Mouse (Mus musculus) liver, embryonic 11.5 days (tissue): ENCODE measurements around the gene Mocs3. TPM values are rescaled to one million over a fixed set of nuclear protein-coding genes. Genes with fewer than 3 reads are reported as not detected.
A peak's percentile ranks its signal among the peaks of the same experiment; 100 is the strongest.

Experiments used
- ATAC-seq: fragments of 200-750 bp; cut with Nextera tagmentation; replicated peaks from 2 replicates; pipeline ENCODE4 v1.8.0; 2017; ENCODE audit warnings: moderate number of reproducible peaks, mild to moderate bottlenecking, moderate TSS enrichment, moderate library complexity; ENCODE audit not compliant: low FRiP score
- DNase-seq: peaks from one replicate; pipeline ENCODE4 v3.0.0-alpha.2; 2017; ENCODE audit warnings: low spot score
- H3K27ac ChIP-seq: fragments of 300-500 bp; sonication (generic); 2 replicates; pipeline ENCODE4 v1.5.1; 2014; ENCODE audit warnings: mild to moderate bottlenecking, low read depth, low read length, control low read depth
- H3K27me3 ChIP-seq: fragments of 300-500 bp; sonication (generic); replicated peaks from 2 replicates; pipeline ENCODE4 v1.6.1; 2014; ENCODE audit warnings: low read length, mixed read lengths; ENCODE audit not compliant: control insufficient read depth, insufficient read depth
- H3K36me3 ChIP-seq: fragments of 300-500 bp; sonication (generic); 2 replicates; pipeline ENCODE4 v1.6.1; 2014; ENCODE audit warnings: mild to moderate bottlenecking, low read length, moderate library complexity, mixed read lengths; ENCODE audit not compliant: control insufficient read depth, insufficient read depth
- H3K4me1 ChIP-seq: fragments of 300-500 bp; sonication (generic); replicated peaks from 2 replicates; pipeline ENCODE4 v1.6.1; 2014; ENCODE audit warnings: low read length, mixed read lengths; ENCODE audit not compliant: control insufficient read depth, insufficient read depth
- H3K4me2 ChIP-seq: fragments of 300-500 bp; sonication (generic); 2 replicates; pipeline ENCODE4 v1.6.1; 2014; ENCODE audit warnings: mild to moderate bottlenecking, control low read depth, moderate library complexity
- H3K4me3 ChIP-seq: fragments of 300-500 bp; sonication (generic); 2 replicates; pipeline ENCODE4 v1.5.1; 2014; ENCODE audit warnings: low read depth, low read length, control low read depth
- H3K9ac ChIP-seq: fragments of 300-500 bp; sonication (generic); 2 replicates; pipeline ENCODE4 v1.6.1; 2014; ENCODE audit warnings: low read depth, low read length, control low read depth
- H3K9me3 ChIP-seq: fragments of 300-500 bp; sonication (generic); 2 replicates; pipeline ENCODE4 v1.6.1; 2016; ENCODE audit warnings: low read length, inconsistent platforms, mixed read lengths; ENCODE audit not compliant: control insufficient read depth
- WGBS: fragments of 180-500 bp; shearing (Covaris S2); extraction: QIAGEN DNeasy Blood & Tissue Kit; methylation state at CpG from one replicate; pipeline ENCODE4 v1.1.7; 2014; 5-methylcytosine and 5-hydroxymethylcytosine counted together
- polyA plus RNA-seq: library from polyadenylated mRNA; unstranded; fragments of >200 nt; fragmentation: Nextera tagmentation; extraction: Ambion mirVana; gene quantifications from 2 replicates; pipeline ENCODE4 v1.2.1, GENCODE M21; 2014

Mocs3 gene
- polyA plus RNA-seq, 1 experiment from 2014 or later: 8.2 TPM

DNA sequence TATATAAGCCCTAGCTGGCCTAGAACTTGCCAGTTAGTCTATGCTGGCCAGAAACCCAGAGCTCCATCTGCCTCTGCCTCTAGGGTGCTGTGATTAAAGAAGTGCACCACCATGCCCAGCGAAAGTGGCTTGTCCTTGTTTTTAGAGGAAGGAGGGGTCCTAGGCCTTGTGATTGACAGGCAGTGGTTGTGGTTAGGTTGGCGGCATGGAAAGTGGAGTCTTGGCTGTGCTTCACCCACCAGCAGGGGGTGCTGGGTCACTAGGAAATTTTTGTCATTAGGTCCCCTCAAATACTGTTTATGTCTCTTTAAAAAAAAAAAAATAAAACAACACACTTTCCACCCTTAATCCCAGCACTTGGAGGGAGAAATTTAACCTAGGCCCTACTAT, 18.4 kb downstream of the Mocs3 start:
- Histone ChIP-seq H3K4me1 (0 out of 2 replicates have a peak, but pooled peaks cover 4% of the 10 kb centered on the region), H3K9ac (no peak overlapping the region), H3K36me3 (no peaks in the 10 kb centered on the region), H3K4me2 (no peak overlapping the region), H3K27ac (no peak overlapping the region), H3K9me3 (no peaks in the 10 kb centered on the region), H3K4me3 (no peak overlapping the region), H3K27me3 (peaks cover 17% of the 10 kb centered on the region)
- 9% methylated on average over 2 of the region's 2 CpGs for WGBS
- ATAC-seq: no peak
- DNase-seq: no peak

DNA sequence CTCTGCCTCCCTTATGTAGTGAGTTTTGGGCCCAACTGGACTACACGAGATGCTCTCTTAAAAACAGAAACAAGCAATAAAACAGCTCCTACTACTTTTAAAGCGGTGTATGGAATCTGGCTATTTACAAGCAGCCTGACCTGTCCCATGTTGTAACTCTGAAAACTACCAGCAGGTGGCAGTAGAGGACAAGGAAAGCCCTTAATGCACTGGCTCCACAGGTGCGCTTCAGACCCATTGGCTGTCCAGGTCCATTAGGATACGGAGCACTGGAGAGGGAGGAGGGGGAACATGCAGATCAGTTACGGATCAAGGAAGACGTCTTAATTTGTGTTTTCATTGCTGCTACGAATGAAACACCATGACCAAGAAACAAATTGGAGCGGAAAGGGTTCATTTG, 19.8 kb downstream of the Mocs3 start:
- 18% methylated on average over 8 of the region's 8 CpGs for WGBS
- no peak overlapping the region for H3K9ac ChIP-seq
- H3K9me3 ChIP-seq: no peaks in the 10 kb centered on the region
- no peak overlapping the region for H3K4me2 ChIP-seq
- peak; percentile 71 for DNase-seq
- H3K27me3 ChIP-seq: peaks cover 21% of the 10 kb centered on the region
- ATAC-seq: peak; percentile 26; the same call in 1 of the 2 replicates
- H3K4me1 ChIP-seq: 0 out of 2 replicates have a peak, but pooled peaks cover 4% of the 10 kb centered on the region
- no peaks in the 10 kb centered on the region for H3K36me3 ChIP-seq
- H3K27ac ChIP-seq: no peak overlapping the region
- no peak overlapping the region for H3K4me3 ChIP-seq

DNA sequence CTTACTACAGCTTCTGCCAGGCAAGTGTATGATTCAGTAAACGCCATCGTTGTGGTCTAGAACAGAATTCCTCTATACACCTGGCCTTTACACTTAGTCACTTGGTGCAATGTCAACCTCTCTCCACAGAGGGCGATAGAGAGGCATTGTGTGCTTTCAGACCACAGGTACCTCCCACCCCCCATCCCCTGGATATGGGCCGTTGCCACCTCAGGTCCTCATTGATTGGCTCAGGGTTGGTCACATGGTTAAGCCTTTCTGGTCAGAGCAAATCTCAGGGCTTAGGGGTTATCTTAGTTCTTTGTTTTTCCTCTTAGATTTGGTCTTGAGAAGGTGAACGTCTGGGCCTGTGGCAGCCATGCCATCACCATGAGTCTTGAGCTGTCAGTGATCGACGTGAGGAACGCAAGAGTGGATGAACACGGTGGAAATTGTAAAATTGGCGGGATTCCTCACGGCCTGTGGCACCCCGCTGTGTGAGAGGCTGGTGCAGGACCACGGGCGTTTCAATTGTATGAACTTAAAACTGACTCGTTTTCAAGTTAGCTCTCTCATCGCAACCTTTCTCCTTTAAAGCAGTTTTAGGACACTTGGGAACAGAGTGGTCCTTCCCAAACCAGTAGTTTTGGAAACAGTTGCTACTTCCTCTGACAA, 22.3 kb downstream of the Mocs3 start:
- Histone ChIP-seq H3K9me3 (no peaks in the 10 kb centered on the region), H3K4me3 (no peak overlapping the region), H3K27ac (no peak overlapping the region), H3K4me1 (0 out of 2 replicates have a peak, but pooled peaks cover 4% of the 10 kb centered on the region), H3K27me3 (peaks cover 21% of the 10 kb centered on the region), H3K4me2 (peak overlapping the region; percentile 20), H3K9ac (no peak overlapping the region), H3K36me3 (no peaks in the 10 kb centered on the region)
- ATAC-seq (no peak), DNase-seq (no peak)
- 10% methylated on average over 16 of the region's 16 CpGs for WGBS

DNA sequence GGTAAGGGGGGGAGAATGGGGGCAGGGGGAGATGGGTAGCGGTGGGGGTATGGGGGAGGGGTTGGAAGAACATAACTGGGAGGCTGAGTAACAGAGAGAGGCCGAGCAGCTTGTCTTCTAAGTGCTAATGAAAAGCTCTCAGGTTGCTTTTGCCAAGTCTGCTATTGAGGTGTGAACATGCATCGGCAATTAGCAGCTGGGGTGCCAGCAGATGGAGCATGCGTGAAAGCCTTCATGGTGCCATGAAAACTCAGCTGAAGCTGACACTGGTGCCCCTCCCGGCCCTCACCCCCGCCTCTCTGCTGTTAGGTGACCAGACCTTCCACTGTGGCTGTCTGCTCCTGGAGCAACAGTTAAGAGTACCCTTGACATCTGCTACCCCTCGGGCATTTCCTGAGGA, 23.4 kb downstream of the Mocs3 start:
- Histone ChIP-seq H3K4me2 (no peak overlapping the region), H3K27ac (no peak overlapping the region), H3K4me3 (no peak overlapping the region), H3K9ac (no peak overlapping the region), H3K9me3 (no peaks in the 10 kb centered on the region), H3K27me3 (peaks cover 22% of the 10 kb centered on the region), H3K4me1 (0 out of 2 replicates have a peak, but pooled peaks cover 4% of the 10 kb centered on the region), H3K36me3 (no peaks in the 10 kb centered on the region)
- DNase-seq (no peak), ATAC-seq (no peak)
- 18% methylated on average over 7 of the region's 7 CpGs for WGBS

GRCm38 (mm10) chr2:168256506-168256905, 26.1 kb downstream of the Mocs3 start:
- Histone ChIP-seq H3K9me3 (no peaks in the 10 kb centered on the region), H3K9ac (no peak overlapping the region), H3K4me2 (no peak overlapping the region), H3K4me3 (no peak overlapping the region), H3K27me3 (peaks cover 37% of the 10 kb centered on the region), H3K27ac (no peak overlapping the region), H3K36me3 (no peaks in the 10 kb centered on the region), H3K4me1 (0 out of 2 replicates have a peak, but pooled peaks cover 4% of the 10 kb centered on the region)
- ATAC-seq (no peak), DNase-seq (no peak)
- 81% methylated on average over 3 of the region's 3 CpGs for WGBS

DNA sequence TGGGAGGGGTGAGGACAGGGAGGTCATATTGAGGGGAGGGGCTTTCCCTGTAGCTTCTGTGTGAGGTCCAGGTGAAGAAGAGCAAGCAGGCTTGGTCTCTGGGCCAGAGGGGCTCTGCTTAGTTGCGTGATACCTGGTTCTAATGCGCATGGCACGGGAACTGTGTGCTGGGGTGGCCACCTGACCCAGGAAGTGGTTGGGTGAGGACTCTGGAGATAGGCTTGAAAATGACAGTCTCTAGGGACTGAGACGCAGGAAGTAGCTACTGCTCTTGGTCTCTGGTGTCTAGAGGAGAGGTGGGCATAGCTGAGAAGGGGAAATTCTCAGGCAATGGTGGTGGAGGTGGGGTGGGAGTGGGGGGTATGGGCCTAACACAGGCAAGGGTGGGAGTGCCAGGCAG, 26.8 kb downstream of the Mocs3 start:
- Histone ChIP-seq H3K27me3 (peaks cover 40% of the 10 kb centered on the region), H3K9ac (no peak overlapping the region), H3K4me1 (0 out of 2 replicates have a peak, but pooled peaks cover 4% of the 10 kb centered on the region), H3K4me2 (no peak overlapping the region), H3K27ac (no peak overlapping the region), H3K36me3 (no peaks in the 10 kb centered on the region), H3K4me3 (no peak overlapping the region), H3K9me3 (no peaks in the 10 kb centered on the region)
- DNase-seq (no peak), ATAC-seq (no peak)
- WGBS: 63% methylated on average over 4 of the region's 4 CpGs

- Histone ChIP-seq H3K27me3 (peaks cover 39% of the 10 kb centered on the region), H3K4me2 (no peak overlapping the region), H3K36me3 (no peaks in the 10 kb centered on the region), H3K27ac (no peak overlapping the region), H3K4me3 (no peak overlapping the region), H3K9ac (no peak overlapping the region), H3K9me3 (no peaks in the 10 kb centered on the region), H3K4me1 (no peaks in the 10 kb centered on the region)
- no peak for DNase-seq
- ATAC-seq: no peak
- WGBS: 78% methylated on average over 8 of the region's 8 CpGs
These were observed 28.6 kb downstream of the Mocs3 start for GRCm38 (mm10) chr2:168259046-168259445.

DNA sequence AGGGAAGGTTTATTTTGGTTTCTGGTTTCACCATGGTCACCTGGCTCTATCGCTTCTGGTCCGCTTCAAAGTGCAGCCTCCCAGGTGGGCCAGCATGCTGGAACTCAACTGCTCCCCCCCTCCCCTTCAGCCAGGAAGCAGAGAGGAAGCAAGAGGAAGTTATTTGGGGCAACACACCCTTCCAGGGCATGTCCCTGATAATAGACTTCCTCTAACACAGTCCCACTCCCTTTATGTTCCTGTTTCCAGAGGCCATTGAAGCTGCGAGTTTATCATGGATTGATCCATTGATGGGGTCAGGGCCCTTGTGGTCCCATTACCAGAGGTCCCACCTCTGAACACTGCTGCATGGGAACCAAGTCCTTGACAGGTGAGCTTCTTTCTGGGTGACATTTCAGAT, 29.7 kb downstream of the Mocs3 start:
- H3K4me1 ChIP-seq: no peaks in the 10 kb centered on the region
- H3K4me3 ChIP-seq: no peak overlapping the region
- no peak overlapping the region for H3K27ac ChIP-seq
- H3K27me3 ChIP-seq: peaks cover 36% of the 10 kb centered on the region
- no peak overlapping the region for H3K4me2 ChIP-seq
- no peaks in the 10 kb centered on the region for H3K9me3 ChIP-seq
- WGBS: 53% methylated on average over 3 of the region's 3 CpGs
- DNase-seq: no peak
- no peak for ATAC-seq
- no peaks in the 10 kb centered on the region for H3K36me3 ChIP-seq
- H3K9ac ChIP-seq: no peak overlapping the region

DNA sequence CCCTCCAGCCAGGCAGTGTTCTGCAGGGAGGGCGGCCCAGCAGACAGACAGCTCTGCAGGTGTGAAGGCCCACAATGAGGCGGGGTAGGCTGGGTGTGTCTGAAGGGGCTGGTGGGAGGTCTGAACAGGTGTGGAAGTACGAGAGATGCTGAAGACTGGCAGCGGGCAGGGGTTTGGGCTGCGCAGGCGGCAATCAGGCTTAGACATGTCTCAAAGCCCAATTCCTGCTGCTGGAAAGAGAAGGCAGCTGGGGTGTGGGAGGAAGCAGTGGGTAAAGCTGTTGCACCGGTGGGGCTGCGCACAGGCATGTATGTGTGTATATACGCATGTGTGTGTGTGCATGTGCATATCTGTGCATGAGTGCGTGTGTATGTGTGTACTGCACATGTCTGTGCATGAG, 30.5 kb downstream of the Mocs3 start:
- H3K4me2 ChIP-seq: no peak overlapping the region

More for the DNA sequence above, 30.5 kb downstream of the Mocs3 start:
- Histone ChIP-seq H3K27me3 (peaks cover 36% of the 10 kb centered on the region), H3K4me3 (no peak overlapping the region), H3K27ac (no peak overlapping the region), H3K9me3 (no peaks in the 10 kb centered on the region), H3K36me3 (no peaks in the 10 kb centered on the region), H3K4me1 (no peaks in the 10 kb centered on the region), H3K9ac (no peak overlapping the region)
- ATAC-seq: no peak
- 85% methylated on average over 10 of the region's 10 CpGs for WGBS
- no peak for DNase-seq
